ENCODE assay signal across 15 mouse cellular contexts in the genomic region with DNA sequence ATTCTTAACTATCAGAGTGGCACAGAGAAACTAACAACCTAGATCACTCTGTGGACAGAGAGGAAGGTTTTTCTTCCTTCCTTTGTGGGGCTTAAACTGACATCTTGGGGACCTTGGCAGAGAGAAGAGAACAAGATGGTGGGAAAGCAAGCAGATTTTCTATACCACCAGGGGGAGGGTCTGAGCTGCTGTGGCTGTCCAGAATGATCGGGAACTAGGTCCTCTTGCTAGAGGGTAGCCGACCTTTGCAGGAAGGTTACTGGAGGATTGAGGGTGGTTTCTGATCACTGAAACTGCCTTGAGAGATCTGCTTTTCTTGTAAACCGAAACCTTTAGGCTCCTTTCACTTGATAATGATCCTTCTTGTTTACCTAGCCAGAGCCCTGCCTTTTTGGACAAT. TPM values are rescaled to one million over a fixed set of nuclear protein-coding genes. Genes with fewer than 3 reads are reported as not detected.
DNase-seq lines count a peak whose midpoint lies in the region; ATAC-seq and TF ChIP-seq lines count a peak whose summit lies in the region.
"Had no signal": no experiment of that assay in that cellular context is flagged by ENCODE, and none has a peak within 500 bp of the region (broad histone marks: within the 10 kb centered on the region; RNA-seq: fewer than 3 reads in every experiment).

No protein-coding gene starts in this region.

- intact Hi-C loops in gastrocnemius, adult 2 months (cut with DNase I) = loop anchor here (10.0 kb wide), 1 partner anchor 1547 kb away; no protein-coding TSS in a partner anchor
- intact Hi-C loops in gastrocnemius, postnatal 36 days (cut with DNase I) = no loop called here

- no peak overlapping the region for H3K9ac ChIP-seq in lung, postnatal 0 days (replicated peaks; ENCODE audit: low read depth)
- H3K9ac ChIP-seq: hindbrain, embryonic 14.5 days; limb, embryonic 15.5 days had no signal

- no peaks in the 10 kb centered on the region for H3K9me3 ChIP-seq in lung, postnatal 0 days (ENCODE audit: low read length)
- H3K9me3 ChIP-seq: limb, embryonic 15.5 days had no signal

- 23% methylated on average over 3 of the region's 3 CpGs for WGBS in lung, postnatal 0 days

- no peak overlapping the region for H3K4me2 ChIP-seq in lung, postnatal 0 days (replicated peaks; ENCODE audit: low read depth, low read length)
- H3K4me2 ChIP-seq: hindbrain, embryonic 14.5 days; limb, embryonic 15.5 days had no signal

- H3K27me3 ChIP-seq in lung, postnatal 0 days (replicated peaks; ENCODE audit: insufficient read depth, low read length) = no peaks in the 10 kb centered on the region
- no peaks in the 10 kb centered on the region for H3K27me3 ChIP-seq in splenic B cell, adult 2 months (ENCODE audit: control insufficient read depth, insufficient read depth, low read length, poor library complexity, severe bottlenecking)
- H3K27me3 ChIP-seq: limb, embryonic 15.5 days had no signal

- no peak for ATAC-seq in lung, postnatal 0 days
- ATAC-seq: midbrain, embryonic 16.5 days had no signal

- peak; percentile 27 for TF ChIP-seq CTCF in gastrocnemius, adult 2 months (IDR thresholded peaks at IDR 0.05)
- TF ChIP-seq CTCF in lung, postnatal 0 days (IDR thresholded peaks at IDR 0.05) = peak; percentile 64

- H3K4me1 ChIP-seq in lung, postnatal 0 days (ENCODE audit: insufficient read depth, low read depth, low read length) = no peaks in the 10 kb centered on the region

- no peak overlapping the region for H3K27ac ChIP-seq in gastrocnemius, adult 2 months
- H3K27ac ChIP-seq in lung, postnatal 0 days (ENCODE audit: low read length) = no peak overlapping the region
- H3K27ac ChIP-seq: hindbrain, embryonic 14.5 days; limb, embryonic 15.5 days had no signal

- H3K36me3 ChIP-seq in lung, postnatal 0 days (ENCODE audit: insufficient read depth, low read length) = no peaks in the 10 kb centered on the region
- H3K36me3 ChIP-seq in splenic B cell, adult 2 months (ENCODE audit: control insufficient read depth, insufficient read depth, low read length, poor library complexity, severe bottlenecking) = no peaks in the 10 kb centered on the region
- H3K36me3 ChIP-seq: limb, embryonic 15.5 days had no signal

- no peak for DNase-seq in gastrocnemius, adult 2 months
- no peak for DNase-seq in gastrocnemius, postnatal 36 days
- DNase-seq in lung, postnatal 0 days (ENCODE audit: low spot score) = no peak
- no peak for DNase-seq in lung, adult 18-20 months
- DNase-seq in ZHBTc4 (ENCODE audit: low read depth, low spot score) = peak; percentile 88
- DNase-seq in splenic B cell, adult 2 months (ENCODE audit: low read depth, low spot score) = peak; percentile 41
- no peak for DNase-seq in spleen, postnatal 36 days (ENCODE audit: low spot score in 2 of 2)
- no peak for DNase-seq in kidney, postnatal 36 days
- DNase-seq: cerebellum, adult 2 months had no signal

- no peak for TF ChIP-seq EP300 in lung, postnatal 0 days (IDR thresholded peaks at IDR 0.05)

- H3K4me3 ChIP-seq in gastrocnemius, adult 2 months = no peak overlapping the region
- no peak overlapping the region for H3K4me3 ChIP-seq in lung, postnatal 0 days (ENCODE audit: low read depth, low read length)
- H3K4me3 ChIP-seq: erythroblast, embryonic 14.5 days; limb, embryonic 15.5 days had no signal

RNA-seq across cellular contexts. Expression of gene Pttg1ip, which starts 9.3 kb away (rescaled TPM):
- total RNA-seq in gastrocnemius, adult 2 months (2021) = 10 to 100 TPM; 30.5 to 36.5 TPM
- total RNA-seq in gastrocnemius, postnatal 36 days (2021) = 10 to 100 TPM; 26.6 to 30.1 TPM
- 189 and 207 TPM in 2 replicates for polyA plus RNA-seq in lung, postnatal 0 days (2015; fragmentation: Nextera tagmentation; extraction: Ambion mirVana)

RNA-seq across cellular contexts. Expression of gene Sumo3, which starts 33.7 kb away (rescaled TPM):
- total RNA-seq in gastrocnemius, adult 2 months (2021) = 10 to 100 TPM; 43.5 to 44.5 TPM
- total RNA-seq in gastrocnemius, postnatal 36 days (2021) = 10 to 100 TPM; 33.3 to 40.1 TPM
- polyA plus RNA-seq in lung, postnatal 0 days (2015; fragmentation: Nextera tagmentation; extraction: Ambion mirVana) = 185 and 209 TPM in 2 replicates

RNA-seq across cellular contexts. Expression of gene Gm49325, which starts 33.8 kb away (rescaled TPM):
- 1 to 10 TPM; 8.4 to 8.6 TPM for total RNA-seq in gastrocnemius, adult 2 months (2021)
- 1 to 10 TPM; 7.5 to 8.6 TPM for total RNA-seq in gastrocnemius, postnatal 36 days (2021)
- polyA plus RNA-seq in lung, postnatal 0 days (2015; fragmentation: Nextera tagmentation; extraction: Ambion mirVana) = 4.9 and 6.4 TPM in 2 replicates
- polyA plus RNA-seq: erythroblast, embryonic 14.5 days; gonadal fat pad, adult 2 months; spleen, adult 2 months had no signal

RNA-seq across cellular contexts. Expression of gene Itgb2, which starts 42.2 kb away (rescaled TPM):
- 1 to 10 TPM in 1 of 2 experiments, under 1 TPM in 1; 0.92 to 1.8 TPM for total RNA-seq in gastrocnemius, adult 2 months (2021)
- 1 to 10 TPM; 1.5 to 1.8 TPM for total RNA-seq in gastrocnemius, postnatal 36 days (2021)
- 19.1 and 21.1 TPM in 2 replicates for polyA plus RNA-seq in lung, postnatal 0 days (2015; fragmentation: Nextera tagmentation; extraction: Ambion mirVana)

RNA-seq across cellular contexts. Expression of gene Ube2g2, which starts 49.9 kb away (rescaled TPM):
- 10 to 100 TPM; 95.4 to 100.0 TPM for total RNA-seq in gastrocnemius, adult 2 months (2021)
- total RNA-seq in gastrocnemius, postnatal 36 days (2021) = 10 to 100 TPM; 80.7 to 86.5 TPM
- 59.8 and 65.6 TPM in 2 replicates for polyA plus RNA-seq in lung, postnatal 0 days (2015; fragmentation: Nextera tagmentation; extraction: Ambion mirVana)

Comparison
In these comparisons a context has a peak if more than half of its experiments do, and no peak if none do; other contexts are left out.
1. DNase-seq: peak in ZHBTc4 (single experiment) and splenic B cell, adult 2 months (single experiment); none in gastrocnemius, adult 2 months (single experiment), gastrocnemius, postnatal 36 days (0 of 2), lung, postnatal 0 days (single experiment), lung, adult 18-20 months (0 of 2), spleen, postnatal 36 days (0 of 2) and kidney, postnatal 36 days (0 of 2).